Mouse (Mus musculus): ENCODE data around the gene Ccdc177. TPM values are rescaled to one million over a fixed set of nuclear protein-coding genes. Genes with fewer than 3 reads are reported as not detected.
A peak's percentile ranks its signal among the peaks of the same experiment; 100 is the strongest.

Ccdc177 gene
- polyA plus RNA-seq, 1 experiment from 2014 or later: 0.13 TPM

DNA sequence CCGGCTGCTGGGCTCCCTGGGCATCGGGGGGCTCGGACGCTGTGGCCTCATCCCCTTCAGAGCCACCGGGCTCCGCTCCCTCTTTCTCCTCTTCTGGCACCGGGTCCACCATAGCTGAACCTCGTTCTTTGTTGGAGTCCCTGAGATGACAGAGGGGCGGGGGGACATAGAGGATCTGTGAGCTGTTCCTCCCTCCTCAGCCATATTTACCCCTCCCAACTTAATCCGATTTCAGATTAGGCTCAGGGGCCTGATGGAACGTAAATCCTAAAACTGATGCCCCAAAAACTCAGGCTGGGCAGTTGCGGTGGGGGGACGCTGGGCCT, 1.1 kb downstream of the Ccdc177 start:
- peaks cover 55% of the 10 kb centered on the region for H3K27me3 ChIP-seq

DNA sequence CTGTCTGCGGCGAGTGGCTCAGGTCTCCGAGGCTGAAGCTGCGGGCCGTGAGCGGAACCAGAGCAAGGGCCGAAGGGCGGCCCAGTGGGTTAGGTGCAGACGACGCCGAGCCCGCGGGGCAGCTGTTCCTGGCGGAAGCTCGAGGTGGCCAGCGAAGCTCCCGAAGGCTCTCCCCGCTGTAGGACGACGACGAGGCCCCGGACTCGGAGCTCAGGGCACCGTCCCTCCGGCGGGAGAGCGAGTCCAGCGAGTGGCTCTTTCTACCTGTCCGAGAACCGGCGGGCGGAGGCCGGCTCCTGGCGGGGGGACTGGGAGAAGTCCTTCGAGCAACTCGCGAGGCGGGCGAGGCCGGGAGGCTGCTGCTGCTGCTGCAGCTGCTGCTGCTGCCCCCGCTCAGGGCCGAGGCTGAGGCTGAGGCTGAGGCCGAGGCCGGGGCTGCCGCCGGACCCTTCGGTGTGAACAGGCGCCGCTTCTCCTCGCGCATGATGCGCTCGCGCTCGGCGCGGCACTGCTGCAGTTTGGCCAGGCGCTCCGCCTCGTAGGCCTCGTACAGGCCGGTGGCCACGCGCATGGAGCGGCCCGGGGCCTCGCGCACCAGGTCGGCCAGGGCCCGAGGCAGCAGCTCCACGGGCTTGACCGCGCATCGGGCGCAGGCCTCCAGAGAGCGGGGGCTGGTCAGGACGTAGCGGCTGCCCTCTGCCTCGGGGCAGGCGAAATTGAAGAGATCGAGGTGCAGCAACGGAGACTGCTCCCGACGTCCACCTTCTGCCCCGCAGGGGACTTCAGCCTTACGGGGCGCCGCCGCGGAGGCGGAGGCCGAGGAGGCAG, 1.7 kb downstream of the Ccdc177 start:
- H3K4me2 ChIP-seq (replicated peaks): peak overlapping the region; percentile 99
- no peak overlapping the region for H3K27ac ChIP-seq (replicated peaks)
- no peaks in the 10 kb centered on the region for H3K36me3 ChIP-seq
- peaks cover 55% of the 10 kb centered on the region for H3K27me3 ChIP-seq
- 6% methylated on average over 92 of the region's 92 CpGs for WGBS
- H3K9ac ChIP-seq: peak overlapping the region; percentile 18; the same call in 1 of the 2 replicates
- peak overlapping the region; percentile 65 for H3K4me3 ChIP-seq (replicated peaks)
- peaks cover 35% of the 10 kb centered on the region for H3K4me1 ChIP-seq
- ATAC-seq (ENCODE audit: insufficient number of reproducible peaks, low FRiP score, low TSS enrichment, low read depth): 0 out of 2 replicates have a peak, but pooled peaks have one; percentile 9
- no peaks in the 10 kb centered on the region for H3K9me3 ChIP-seq (replicated peaks)

More for the DNA sequence above, 1.1 kb downstream of the Ccdc177 start:
- no peak overlapping the region for H3K27ac ChIP-seq (replicated peaks)
- no peak overlapping the region for H3K9ac ChIP-seq
- no peaks in the 10 kb centered on the region for H3K9me3 ChIP-seq (replicated peaks)
- 9% methylated on average over 13 of the region's 13 CpGs for WGBS
- no peak for ATAC-seq (ENCODE audit: insufficient number of reproducible peaks, low FRiP score, low TSS enrichment, low read depth)
- H3K4me1 ChIP-seq: peaks cover 35% of the 10 kb centered on the region
- no peaks in the 10 kb centered on the region for H3K36me3 ChIP-seq
- peak overlapping the region; percentile 99 for H3K4me2 ChIP-seq (replicated peaks)
- H3K4me3 ChIP-seq (replicated peaks): peak overlapping the region; percentile 65

- 2% methylated on average over 118 of the region's 122 CpGs for WGBS
- peak overlapping the region; percentile 99 for H3K4me2 ChIP-seq (replicated peaks)
- H3K9me3 ChIP-seq (replicated peaks): no peaks in the 10 kb centered on the region
- H3K27ac ChIP-seq (replicated peaks): 0 out of 2 replicates have a peak overlapping the region, but pooled peaks have one; percentile 11
- H3K4me1 ChIP-seq: peaks cover 35% of the 10 kb centered on the region
- H3K27me3 ChIP-seq: peaks cover 55% of the 10 kb centered on the region
- H3K9ac ChIP-seq: peak overlapping the region; percentile 18; the same call in 1 of the 2 replicates
- peak overlapping the region; percentile 65 for H3K4me3 ChIP-seq (replicated peaks)
- ATAC-seq (ENCODE audit: insufficient number of reproducible peaks, low FRiP score, low TSS enrichment, low read depth): peak; percentile 81
- H3K36me3 ChIP-seq: no peaks in the 10 kb centered on the region
These were observed 2.5 kb downstream of the Ccdc177 start for GRCm38 (mm10) chr12:80757751-80758558.

DNA sequence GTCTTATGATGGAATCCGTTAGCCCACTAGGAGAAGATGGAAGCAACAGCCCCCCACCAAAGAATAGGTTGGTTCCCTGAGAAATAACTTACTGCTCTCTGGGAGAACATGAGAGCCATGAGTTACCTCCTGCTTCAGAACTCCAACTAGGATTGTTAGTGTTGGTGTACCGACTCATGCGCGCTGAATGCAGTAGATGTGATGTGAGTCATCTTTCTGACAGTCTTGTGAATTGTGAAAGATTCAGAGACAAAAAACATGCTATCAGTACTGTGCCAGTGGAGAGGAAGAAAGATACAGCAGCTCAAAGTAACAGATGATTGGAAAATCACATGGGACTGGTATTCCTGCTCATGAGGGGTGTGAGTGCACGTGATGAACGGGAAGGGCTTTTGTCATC, 8.9 kb downstream of the Ccdc177 start:
- no peaks in the 10 kb centered on the region for H3K9me3 ChIP-seq (replicated peaks)
- H3K27ac ChIP-seq (replicated peaks): no peak overlapping the region
- WGBS: 86% methylated on average over 6 of the region's 6 CpGs
- H3K9ac ChIP-seq: no peak overlapping the region
- no peaks in the 10 kb centered on the region for H3K36me3 ChIP-seq
- no peak for ATAC-seq (ENCODE audit: insufficient number of reproducible peaks, low FRiP score, low TSS enrichment, low read depth)
- H3K4me1 ChIP-seq: no peaks in the 10 kb centered on the region
- peaks cover 12% of the 10 kb centered on the region for H3K27me3 ChIP-seq
- no peak overlapping the region for H3K4me3 ChIP-seq (replicated peaks)
- no peak overlapping the region for H3K4me2 ChIP-seq (replicated peaks)

DNA sequence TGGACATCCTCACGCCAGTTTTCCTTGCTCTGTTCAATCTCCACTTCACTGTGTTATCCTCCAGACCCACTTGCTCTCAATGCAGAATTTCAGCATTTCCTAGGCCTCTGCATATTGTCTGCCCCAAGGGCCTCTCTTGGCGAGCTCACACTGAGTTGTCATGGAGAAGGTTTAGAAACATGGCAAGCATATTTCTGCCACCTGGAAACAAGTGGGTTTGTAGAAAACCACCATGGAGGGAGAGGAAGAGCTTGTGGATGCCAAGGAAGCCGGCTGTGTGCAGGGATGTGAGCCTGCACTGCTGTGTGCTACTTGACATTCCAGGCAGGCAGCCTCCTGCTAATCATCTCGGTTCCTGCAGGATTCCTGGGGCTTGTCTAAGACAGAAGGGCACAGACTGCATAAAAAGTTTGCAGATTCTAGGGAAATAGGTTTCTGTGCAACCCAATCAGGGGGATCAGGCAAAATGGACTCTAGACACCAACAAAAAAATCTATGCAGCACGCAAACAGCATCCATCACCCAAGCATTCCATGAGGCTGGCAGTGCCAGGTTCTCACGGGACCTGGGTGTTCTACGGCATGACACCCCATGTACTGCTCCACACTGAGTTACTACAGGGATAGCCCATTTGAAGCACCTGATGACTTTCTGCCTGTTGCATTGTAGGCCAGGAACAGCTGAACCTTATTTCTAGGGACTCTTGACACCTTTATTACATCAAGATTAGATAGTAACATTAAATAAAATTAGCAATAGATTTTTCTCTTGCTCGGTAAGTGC, 14.3 kb downstream of the Ccdc177 start:
- Histone ChIP-seq H3K9ac (no peak overlapping the region), H3K27ac (replicated peaks) (peak overlapping the region; percentile 48; the same call in 1 of the 2 replicates)
- 51% methylated on average over 8 of the region's 8 CpGs for WGBS

DNA sequence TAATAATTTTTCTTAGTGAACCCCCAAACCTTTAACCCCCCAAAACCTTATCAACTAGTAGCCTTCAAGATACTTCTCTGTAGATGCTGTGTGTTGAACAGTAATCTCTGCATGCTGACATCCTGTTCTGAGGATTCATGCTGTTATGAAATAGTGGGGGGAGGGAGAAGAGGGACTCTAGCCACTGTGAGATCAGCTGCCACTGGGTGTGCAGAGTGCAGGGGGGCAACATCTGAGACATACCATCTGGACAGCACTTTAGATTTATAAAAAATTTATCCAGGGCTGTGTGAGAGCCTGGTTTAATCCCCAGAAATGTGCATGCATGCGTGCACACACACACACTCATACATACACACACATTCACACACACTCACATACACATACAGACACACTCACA, 15.9 kb downstream of the Ccdc177 start:
- H3K4me1 ChIP-seq: 0 out of 2 replicates have a peak, but pooled peaks cover 9% of the 10 kb centered on the region
- no peak overlapping the region for H3K4me2 ChIP-seq (replicated peaks)
- no peak overlapping the region for H3K9ac ChIP-seq
- H3K4me3 ChIP-seq (replicated peaks): no peak overlapping the region
- 80% methylated on average over 1 of the region's 1 CpGs for WGBS
- no peaks in the 10 kb centered on the region for H3K36me3 ChIP-seq
- H3K27ac ChIP-seq (replicated peaks): no peak overlapping the region
- no peaks in the 10 kb centered on the region for H3K9me3 ChIP-seq (replicated peaks)
- H3K27me3 ChIP-seq: peaks cover 4% of the 10 kb centered on the region; the same call in 1 of the 2 replicates
- ATAC-seq (ENCODE audit: insufficient number of reproducible peaks, low FRiP score, low TSS enrichment, low read depth): no peak

More for the DNA sequence above, 14.3 kb downstream of the Ccdc177 start:
- Histone ChIP-seq H3K4me2 (replicated peaks) (no peak overlapping the region), H3K4me3 (replicated peaks) (no peak overlapping the region), H3K9me3 (replicated peaks) (no peaks in the 10 kb centered on the region), H3K36me3 (no peaks in the 10 kb centered on the region), H3K27me3 (peaks cover 4% of the 10 kb centered on the region; the same call in 1 of the 2 replicates), H3K4me1 (0 out of 2 replicates have a peak, but pooled peaks cover 9% of the 10 kb centered on the region)
- ATAC-seq (ENCODE audit: insufficient number of reproducible peaks, low FRiP score, low TSS enrichment, low read depth): peak; percentile 60; the same call in 1 of the 2 replicates

- Histone ChIP-seq H3K9ac (no peak overlapping the region), H3K4me2 (replicated peaks) (no peak overlapping the region), H3K4me3 (replicated peaks) (no peak overlapping the region), H3K27ac (replicated peaks) (no peak overlapping the region), H3K9me3 (replicated peaks) (no peaks in the 10 kb centered on the region), H3K4me1 (peaks cover 13% of the 10 kb centered on the region), H3K36me3 (no peaks in the 10 kb centered on the region), H3K27me3 (no peaks in the 10 kb centered on the region; the same call in 1 of the 2 replicates)
- no peak for ATAC-seq (ENCODE audit: insufficient number of reproducible peaks, low FRiP score, low TSS enrichment, low read depth)
- WGBS: 30% methylated on average over 9 of the region's 9 CpGs
These were observed 21.0 kb downstream of the Ccdc177 start for GRCm38 (mm10) chr12:80739482-80739881.

GRCm38 (mm10) chr12:80737283-80737600, 23.2 kb downstream of the Ccdc177 start:
- Histone ChIP-seq H3K36me3 (no peaks in the 10 kb centered on the region), H3K9me3 (replicated peaks) (no peaks in the 10 kb centered on the region), H3K27me3 (no peaks in the 10 kb centered on the region; the same call in 1 of the 2 replicates), H3K27ac (replicated peaks) (no peak overlapping the region), H3K9ac (no peak overlapping the region), H3K4me2 (replicated peaks) (no peak overlapping the region), H3K4me3 (replicated peaks) (no peak overlapping the region), H3K4me1 (peaks cover 13% of the 10 kb centered on the region)
- no peak for ATAC-seq (ENCODE audit: insufficient number of reproducible peaks, low FRiP score, low TSS enrichment, low read depth)
- 55% methylated on average over 5 of the region's 5 CpGs for WGBS

- no peak overlapping the region for H3K4me3 ChIP-seq (replicated peaks)
- ATAC-seq (ENCODE audit: insufficient number of reproducible peaks, low FRiP score, low TSS enrichment, low read depth): peak; percentile 59; the same call in 1 of the 2 replicates
- WGBS: 18% methylated on average over 13 of the region's 13 CpGs
- no peak overlapping the region for H3K4me2 ChIP-seq (replicated peaks)
- H3K36me3 ChIP-seq: no peaks in the 10 kb centered on the region
- no peak overlapping the region for H3K9ac ChIP-seq
- H3K4me1 ChIP-seq: peaks cover 13% of the 10 kb centered on the region
- H3K27me3 ChIP-seq: no peaks in the 10 kb centered on the region; the same call in 1 of the 2 replicates
- H3K27ac ChIP-seq (replicated peaks): no peak overlapping the region
- H3K9me3 ChIP-seq (replicated peaks): no peaks in the 10 kb centered on the region
These were observed 23.8 kb downstream of the Ccdc177 start for GRCm38 (mm10) chr12:80736464-80737282.
